Mouse (Mus musculus) layer of hippocampus, adult 18-20 months (tissue): ENCODE results near the gene Hes7. TPM values are rescaled to one million over a fixed set of nuclear protein-coding genes. Genes with fewer than 3 reads are reported as not detected.
A peak's percentile ranks its signal among the peaks of the same experiment; 100 is the strongest.
"Not testable (repeated sequence)": the region's sequence is repeated elsewhere in the genome, so short reads cannot be mapped to it uniquely, and the experiment has no call there.

ENCODE experiments used
- DNase-seq, 2 experiments: peaks; one replicate each; pipeline ENCODE4 v3.0.0; 2022; ENCODE audit warnings: low spot score in 2 of 2
- total RNA-seq, 2 experiments: library from RNA; stranded (reverse); gene quantifications; 2 replicates each; pipeline ENCODE4 v1.2.3; 2021

The Hes7 gene
- total RNA-seq, 2 experiments from 2014 or later: 1.1 to 1.6 TPM

GRCm38 (mm10) chr11:69087597-69087996 is 32.6 kb upstream of the Hes7 start:
- DNase-seq: no peak

GRCm38 (mm10) chr11:69088103-69088855 is 31.9 kb upstream of the Hes7 start, which contains the start of gene Vamp2:
Gene Vamp2, plus strand, starts transcription at chr11:69088490.
- peak; percentile 90 to 96 for DNase-seq

GRCm38 (mm10) chr11:69088856-69089615 is 31.2 kb upstream of the Hes7 start:
- DNase-seq: no peak

- DNase-seq: no peak
Observed at GRCm38 (mm10) chr11:69089616-69090290, 30.5 kb upstream of the Hes7 start.

GRCm38 (mm10) chr11:69090367-69090766 is 29.8 kb upstream of the Hes7 start:
- no peak for DNase-seq

- DNase-seq: no peak
Observed at GRCm38 (mm10) chr11:69091566-69092385, 28.4 kb upstream of the Hes7 start.

GRCm38 (mm10) chr11:69092386-69092751 is 27.8 kb upstream of the Hes7 start:
- DNase-seq: peak in 1 of 2 experiments; percentile 87

- no peak for DNase-seq
Observed at GRCm38 (mm10) chr11:69092871-69093270, 27.3 kb upstream of the Hes7 start.

GRCm38 (mm10) chr11:69093856-69094255 is 26.3 kb upstream of the Hes7 start:
- DNase-seq: not testable (repeated sequence)

GRCm38 (mm10) chr11:69094697-69095429 is 25.3 kb upstream of the Hes7 start, which contains the start of gene Per1:
Gene Per1, plus strand, starts transcription at chr11:69095217.
- DNase-seq: peak; percentile 100

GRCm38 (mm10) chr11:69095511-69096231 is 24.5 kb upstream of the Hes7 start:
- no peak for DNase-seq

GRCm38 (mm10) chr11:69096360-69096986 is 23.7 kb upstream of the Hes7 start:
- no peak for DNase-seq

GRCm38 (mm10) chr11:69096987-69097900 is 23.0 kb upstream of the Hes7 start:
- DNase-seq: peak; percentile 93 to 96

- DNase-seq: peak in 1 of 2 experiments; percentile 34
Observed at GRCm38 (mm10) chr11:69098039-69098761, 22.0 kb upstream of the Hes7 start.

- peak; percentile 92 to 98 for DNase-seq
Observed at GRCm38 (mm10) chr11:69098762-69099091, 21.5 kb upstream of the Hes7 start.

GRCm38 (mm10) chr11:69099177-69099914 is 20.9 kb upstream of the Hes7 start:
- DNase-seq: peak in 1 of 2 experiments; percentile 72

- DNase-seq: peak; percentile 94 to 95
Observed at GRCm38 (mm10) chr11:69099915-69100345, 20.3 kb upstream of the Hes7 start.
